Mouse (Mus musculus): Measurements from ENCODE around the gene Chmp6. TPM values are rescaled to one million over a fixed set of nuclear protein-coding genes. Genes with fewer than 3 reads are reported as not detected.

Chmp6 gene
- polyA plus RNA-seq, 1 experiment from 2014 or later, result 54.7 TPM

DNA sequence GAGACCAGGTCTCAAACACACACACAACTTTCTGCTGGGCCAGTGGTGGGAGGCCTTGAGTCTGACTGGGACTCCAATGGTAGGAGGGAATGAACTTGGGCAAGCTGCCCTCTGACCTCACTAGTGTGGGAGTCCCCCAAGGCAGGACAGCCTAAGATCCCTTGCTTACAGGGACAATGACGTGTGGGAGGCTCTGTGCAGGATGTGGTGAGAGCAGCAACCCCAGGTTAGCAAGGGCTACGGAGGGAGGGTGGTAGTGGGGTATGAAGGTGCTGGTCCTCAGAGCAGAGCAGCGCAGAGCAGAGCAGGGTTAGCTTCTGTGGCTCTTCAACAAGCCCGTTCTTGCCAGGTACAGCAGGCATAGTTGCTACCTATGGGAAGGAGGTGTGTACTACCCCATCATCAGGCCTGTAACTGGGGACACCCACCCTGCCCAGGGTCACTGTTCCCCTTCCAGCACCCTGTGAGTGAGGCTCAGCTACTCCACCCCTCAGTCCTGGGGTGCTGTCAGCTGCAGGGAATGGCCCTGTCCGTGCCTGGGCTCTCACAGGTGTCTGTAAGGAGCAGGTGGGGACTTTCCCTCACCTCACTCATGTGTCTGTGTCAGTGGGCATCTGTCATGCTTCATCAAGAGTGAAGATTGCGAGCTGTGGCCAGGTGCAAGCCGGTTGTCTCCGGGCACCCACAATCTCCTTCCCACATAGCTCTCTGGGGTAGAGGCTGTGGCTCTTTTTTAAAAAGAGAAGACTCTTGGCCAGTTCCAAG lies 20.8 kb downstream of the Chmp6 start:
- POLR2A ChIA-PET, result interaction anchor here (0.6 to 1.0 kb wide), 3 partner anchors 14 to 153 kb away, joined by 4 to 5 read pairs (median 5); no protein-coding TSS in a partner anchor
- DNase-seq (ENCODE audit: low read depth, low spot score) (no peak), ATAC-seq (no peak)
- no peak for TF ChIP-seq CTCF (IDR thresholded peaks at IDR 0.05)
- CTCF ChIA-PET, result interaction anchor here (0.9 to 1.9 kb wide), 7 partner anchors 8 to 68 kb away, joined by 3 to 6 read pairs (median 3); no protein-coding TSS in a partner anchor
- no peaks in the 10 kb centered on the region for H3K27me3 ChIP-seq
- in situ Hi-C loops (cut with MboI; ENCODE audit: low pct_unique_long_range_greater_than_20kb), result no loop called here

DNA sequence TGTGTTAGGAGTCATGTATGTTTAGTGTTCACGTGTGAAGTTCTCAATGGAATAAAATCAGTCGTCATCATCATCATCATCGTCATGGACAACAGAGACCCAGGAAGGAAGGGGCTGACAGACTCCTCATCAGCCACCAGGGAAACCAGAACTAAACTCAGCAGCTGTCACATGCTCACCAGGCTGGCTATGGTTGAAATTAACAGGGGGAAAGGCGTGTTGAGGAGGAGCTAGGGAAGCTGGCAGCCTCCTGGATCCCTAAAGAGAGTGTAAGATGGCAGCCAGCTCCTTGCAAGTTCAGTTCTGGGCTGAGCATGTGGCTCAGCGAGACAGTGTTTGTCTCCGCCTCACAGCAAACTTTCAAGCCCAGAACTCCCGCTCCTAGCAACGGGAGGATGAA lies 21.5 kb downstream of the Chmp6 start:
- DNase-seq (ENCODE audit: low read depth, low spot score) (no peak), ATAC-seq (no peak)
- ChIA-PET CTCF (interaction anchor here (0.6 to 1.9 kb wide), 6 partner anchors 9 to 67 kb away, joined by 3 to 6 read pairs (median 3); no protein-coding TSS in a partner anchor), POLR2A (no interaction called here)
- in situ Hi-C loops (cut with MboI; ENCODE audit: low pct_unique_long_range_greater_than_20kb), result no loop called here
- no peak for TF ChIP-seq CTCF (IDR thresholded peaks at IDR 0.05)
- no peaks in the 10 kb centered on the region for H3K27me3 ChIP-seq

DNA sequence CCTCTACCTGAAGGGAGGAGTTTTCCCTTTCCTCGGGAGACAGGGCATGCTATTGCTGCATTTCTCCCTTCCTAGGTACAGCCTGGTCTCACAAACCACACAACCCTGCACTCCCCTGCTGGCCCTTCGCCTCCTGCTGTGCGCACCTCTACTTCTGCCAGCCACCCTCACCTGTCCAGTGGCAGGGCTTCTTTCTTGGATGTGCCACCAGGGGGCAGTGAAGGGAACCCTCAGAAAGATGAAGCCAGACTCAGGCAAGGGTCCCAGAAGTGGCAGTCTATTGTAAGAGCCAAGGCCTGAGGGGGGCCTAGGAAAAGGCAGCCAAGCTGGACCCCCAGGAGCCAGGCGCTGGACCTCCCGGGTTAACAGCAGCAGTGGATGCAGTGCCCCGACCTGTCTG lies 22.2 kb downstream of the Chmp6 start:
- POLR2A ChIA-PET, result no interaction called here

DNA sequence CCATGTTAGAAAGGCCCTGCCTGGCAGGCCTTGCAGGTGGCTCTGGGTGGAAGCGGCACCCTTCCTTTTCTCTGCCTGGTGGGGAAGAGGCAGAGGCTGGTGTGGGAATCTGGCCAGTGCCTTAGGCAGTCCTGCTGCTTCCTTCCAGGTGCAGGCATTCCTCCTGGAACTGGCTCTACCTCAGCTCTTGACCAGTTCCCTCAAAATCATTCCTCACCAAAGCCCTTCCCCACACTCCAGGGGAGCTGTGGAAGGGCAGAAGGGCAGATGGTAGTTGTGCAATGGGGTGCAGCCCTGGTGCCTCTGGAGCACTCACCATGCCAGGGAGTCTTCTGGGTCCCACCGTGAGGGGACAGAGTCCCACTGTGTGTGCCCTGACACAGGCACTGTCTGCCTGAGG lies 23.2 kb downstream of the Chmp6 start:
- no peak for DNase-seq (ENCODE audit: low read depth, low spot score)
- ChIA-PET CTCF (interaction anchor here (1.0 to 2.8 kb wide), 3 partner anchors 10 to 55 kb away, joined by 3 to 10 read pairs (median 5); no protein-coding TSS in a partner anchor), POLR2A (interaction anchor here (1.0 kb wide), 1 partner anchor 23 kb away, joined by 3 read pairs; the partner anchor contains the start of gene Chmp6)
- ATAC-seq, result no peak
- H3K27me3 ChIP-seq, result no peaks in the 10 kb centered on the region
- in situ Hi-C loops (cut with MboI; ENCODE audit: low pct_unique_long_range_greater_than_20kb), result no loop called here
- TF ChIP-seq CTCF (IDR thresholded peaks at IDR 0.05), result no peak

More for the DNA sequence above, 22.2 kb downstream of the Chmp6 start:
- CTCF ChIA-PET, result interaction anchor here (0.6 to 1.9 kb wide), 8 partner anchors 9 to 67 kb away, joined by 3 to 6 read pairs (median 3); no protein-coding TSS in a partner anchor
- H3K27me3 ChIP-seq, result no peaks in the 10 kb centered on the region
- in situ Hi-C loops (cut with MboI; ENCODE audit: low pct_unique_long_range_greater_than_20kb), result no loop called here
- DNase-seq (ENCODE audit: low read depth, low spot score), result no peak
- TF ChIP-seq CTCF (IDR thresholded peaks at IDR 0.05), result no peak
- ATAC-seq, result no peak

DNA sequence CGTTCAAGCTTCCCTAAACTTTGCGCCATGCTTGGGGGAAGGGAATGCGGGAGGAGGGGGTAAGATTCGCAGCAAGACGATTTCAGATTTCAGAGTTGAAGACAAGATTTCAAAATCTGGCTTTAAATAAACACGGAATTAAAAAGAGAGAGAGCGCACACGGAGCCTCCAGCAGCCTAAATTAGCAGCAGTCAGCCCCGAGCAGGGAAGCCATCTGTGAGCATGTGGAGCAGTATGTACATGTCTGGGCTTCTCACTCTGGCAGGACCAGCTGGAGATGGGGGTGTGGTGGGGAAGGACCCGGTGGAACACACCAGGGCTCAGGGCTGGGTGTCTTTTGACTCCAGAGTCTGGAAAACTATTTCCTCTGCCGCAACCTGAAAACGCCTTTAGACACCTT lies 24.0 kb downstream of the Chmp6 start:
- DNase-seq (ENCODE audit: low read depth, low spot score) (no peak), ATAC-seq (no peak)
- POLR2A ChIA-PET, result interaction anchor here (1.0 kb wide), 1 partner anchor 24 kb away, joined by 3 read pairs; the partner anchor contains the start of gene Chmp6
- in situ Hi-C loops (cut with MboI; ENCODE audit: low pct_unique_long_range_greater_than_20kb), result no loop called here
- CTCF ChIA-PET, result interaction anchor here (1.3 to 2.8 kb wide), 3 partner anchors 11 to 54 kb away, joined by 3 to 10 read pairs (median 5); no protein-coding TSS in a partner anchor
- H3K27me3 ChIP-seq, result no peaks in the 10 kb centered on the region
- TF ChIP-seq CTCF (IDR thresholded peaks at IDR 0.05), result no peak

DNA sequence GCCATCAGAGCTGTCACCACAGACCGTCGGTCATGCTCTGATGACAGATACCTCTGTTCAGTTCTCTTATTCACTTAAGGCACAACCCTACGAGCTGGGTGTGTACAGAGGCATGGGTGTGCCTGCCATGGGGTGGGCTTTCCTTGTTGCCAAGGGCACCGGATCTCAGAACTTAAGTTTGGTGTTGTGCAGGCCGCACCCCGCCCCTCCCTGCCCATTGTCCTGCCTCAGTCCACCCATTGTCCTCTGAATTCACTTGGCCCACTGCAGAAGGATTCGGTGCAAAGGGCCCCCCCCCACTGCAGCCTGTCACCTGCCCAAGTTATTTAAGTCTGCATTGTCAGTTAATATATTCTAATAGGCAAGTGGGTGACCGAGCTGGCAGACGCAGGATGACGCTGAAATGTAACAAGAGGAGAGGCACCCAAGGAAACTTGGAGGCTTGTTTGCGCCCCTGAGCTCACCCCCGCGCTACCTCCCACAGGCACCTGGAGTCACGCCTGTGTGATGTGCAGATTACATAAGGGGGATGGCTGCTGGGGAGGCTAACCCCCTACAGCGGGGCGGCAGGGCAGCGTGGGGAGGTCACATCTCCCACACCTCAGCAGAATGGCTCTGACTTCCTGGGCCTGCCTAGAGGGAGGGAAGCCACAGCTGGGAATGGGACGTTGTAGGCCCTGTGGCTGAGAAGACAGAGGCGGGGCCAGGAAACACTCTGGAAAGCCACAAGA lies 24.7 kb downstream of the Chmp6 start:
- no peaks in the 10 kb centered on the region for H3K27me3 ChIP-seq
- POLR2A ChIA-PET, result no interaction called here
- ATAC-seq (no peak), DNase-seq (ENCODE audit: low read depth, low spot score) (no peak)
- in situ Hi-C loops (cut with MboI; ENCODE audit: low pct_unique_long_range_greater_than_20kb), result no loop called here
- no peak for TF ChIP-seq CTCF (IDR thresholded peaks at IDR 0.05)
- CTCF ChIA-PET, result interaction anchor here (1.3 to 2.8 kb wide), 2 partner anchors 28 to 54 kb away, joined by 3 to 10 read pairs; no protein-coding TSS in a partner anchor

DNA sequence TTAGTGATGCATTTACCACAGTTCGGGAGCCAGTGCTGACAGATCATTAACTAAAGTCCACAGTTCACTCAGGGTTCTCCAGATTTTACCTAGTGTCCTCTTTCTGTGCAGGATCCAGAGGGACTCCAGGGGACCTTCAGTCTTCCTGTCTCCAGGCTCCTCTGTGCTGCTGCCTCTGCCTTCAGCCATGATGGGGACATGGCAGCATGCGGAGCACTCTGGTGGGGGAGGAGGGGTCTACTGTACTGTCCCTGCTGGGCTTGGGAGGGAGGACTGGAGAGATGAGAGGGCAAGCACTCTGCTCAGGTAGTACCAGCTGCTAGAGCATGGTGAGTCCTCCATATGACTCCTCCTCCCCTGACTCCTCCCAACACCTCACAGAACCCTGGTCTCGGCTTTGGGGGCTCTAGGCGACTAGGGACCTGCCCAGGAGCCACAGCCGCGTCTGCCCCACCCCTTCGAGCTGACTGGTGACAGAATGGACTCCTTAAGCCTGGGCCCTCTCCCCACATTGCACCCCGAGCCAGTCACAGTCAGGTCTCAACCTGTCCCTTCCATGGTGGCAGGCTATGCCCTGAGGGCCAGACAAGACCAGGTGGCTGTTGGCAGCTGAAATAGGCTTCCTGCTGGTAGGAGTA lies 26.0 kb downstream of the Chmp6 start:
- CTCF ChIA-PET, result no interaction called here

DNA sequence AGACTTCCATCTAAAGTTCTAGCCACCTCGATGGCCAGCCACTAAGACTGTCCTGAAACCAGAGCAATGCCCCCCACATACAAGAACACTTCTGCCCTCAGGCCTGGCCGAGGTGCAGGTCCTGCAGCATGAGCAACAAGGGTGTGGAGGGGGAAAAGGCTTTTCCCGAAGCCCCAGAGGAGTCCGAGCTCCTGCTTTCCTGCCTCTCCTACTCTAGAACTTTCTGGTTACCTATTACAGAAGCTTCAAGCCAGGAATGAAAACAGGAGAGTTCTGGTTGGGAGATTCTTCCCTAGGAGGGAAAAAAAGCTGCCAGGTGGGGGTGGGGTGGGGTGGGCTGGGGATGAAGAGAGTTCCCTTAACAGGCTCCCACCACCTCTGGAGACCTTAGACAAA lies 26.5 kb downstream of the Chmp6 start:
- no peaks in the 10 kb centered on the region for H3K27me3 ChIP-seq
- no peak for TF ChIP-seq CTCF (IDR thresholded peaks at IDR 0.05)
- DNase-seq (ENCODE audit: low read depth, low spot score), result no peak
- POLR2A ChIA-PET, result interaction anchor here (1.6 kb wide), 1 partner anchor 15 kb away, joined by 3 read pairs; no protein-coding TSS in a partner anchor
- CTCF ChIA-PET, result interaction anchor here (2.9 kb wide), 1 partner anchor 52 kb away, joined by 12 read pairs; no protein-coding TSS in a partner anchor
- in situ Hi-C loops (cut with MboI; ENCODE audit: low pct_unique_long_range_greater_than_20kb), result no loop called here
- no peak for ATAC-seq

More for the DNA sequence above, 26.0 kb downstream of the Chmp6 start:
- POLR2A ChIA-PET, result interaction anchor here (1.6 kb wide), 1 partner anchor 16 kb away, joined by 3 read pairs; no protein-coding TSS in a partner anchor
- no peak for ATAC-seq
- in situ Hi-C loops (cut with MboI; ENCODE audit: low pct_unique_long_range_greater_than_20kb), result no loop called here
- H3K27me3 ChIP-seq, result no peaks in the 10 kb centered on the region
- no peak for TF ChIP-seq CTCF (IDR thresholded peaks at IDR 0.05)
- no peak for DNase-seq (ENCODE audit: low read depth, low spot score)

DNA sequence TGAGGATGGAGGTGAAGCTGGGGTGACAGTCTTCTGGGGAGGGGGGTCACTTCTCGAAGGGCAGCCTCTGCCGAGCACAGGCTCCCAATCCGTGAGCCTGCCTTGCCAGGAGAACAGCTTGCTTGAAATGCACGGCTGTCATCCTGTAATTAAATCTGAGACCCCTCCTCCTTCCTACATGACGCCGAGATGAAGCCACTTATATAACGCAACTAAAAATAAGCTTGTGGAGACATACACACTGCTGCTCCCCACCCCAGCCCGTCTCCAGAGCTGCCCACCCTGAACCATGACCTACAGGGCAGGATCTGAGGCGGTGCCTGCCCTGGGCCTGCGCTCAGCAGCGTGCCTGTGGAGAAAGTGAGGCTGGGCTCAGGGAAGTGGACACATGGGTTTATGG lies 26.9 kb downstream of the Chmp6 start:
- TF ChIP-seq CTCF (IDR thresholded peaks at IDR 0.05), result no peak
- in situ Hi-C loops (cut with MboI; ENCODE audit: low pct_unique_long_range_greater_than_20kb), result no loop called here

DNA sequence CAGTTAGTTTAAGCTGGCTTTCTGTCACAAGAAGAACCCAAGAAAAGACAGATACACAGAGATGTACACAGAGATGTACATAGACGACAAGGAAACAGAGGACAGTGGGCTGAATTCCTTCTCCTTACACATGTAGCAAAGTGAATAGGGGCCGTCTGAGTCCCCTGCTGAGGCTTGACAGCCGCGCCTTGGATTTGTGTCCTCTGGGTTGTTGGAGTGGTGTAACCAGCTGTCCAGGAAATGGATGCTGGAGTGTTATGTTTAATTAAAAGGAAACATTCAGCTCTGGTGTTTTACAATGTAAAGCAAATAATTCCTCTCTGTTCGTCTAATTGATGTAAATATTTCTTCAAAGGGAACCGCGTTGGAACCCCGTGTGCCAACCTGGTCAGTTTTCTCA lies 28.6 kb downstream of the Chmp6 start:
- ChIA-PET CTCF (interaction anchor here (1.2 to 2.9 kb wide), 3 partner anchors 21 to 50 kb away, joined by 6 to 12 read pairs (median 6); no protein-coding TSS in a partner anchor), POLR2A (interaction anchor here (0.8 to 1.2 kb wide), 3 partner anchors 11 to 46 kb away, joined by 3 to 5 read pairs (median 3); no protein-coding TSS in a partner anchor)
- ATAC-seq (no peak), DNase-seq (ENCODE audit: low read depth, low spot score) (no peak)
- no peak for TF ChIP-seq CTCF (IDR thresholded peaks at IDR 0.05)
- in situ Hi-C loops (cut with MboI; ENCODE audit: low pct_unique_long_range_greater_than_20kb), result no loop called here
- H3K27me3 ChIP-seq, result no peaks in the 10 kb centered on the region

More for the DNA sequence above, 26.9 kb downstream of the Chmp6 start:
- ATAC-seq (no peak), DNase-seq (ENCODE audit: low read depth, low spot score) (no peak)
- ChIA-PET CTCF (interaction anchor here (2.2 to 2.9 kb wide), 2 partner anchors 19 to 52 kb away, joined by 6 to 12 read pairs; no protein-coding TSS in a partner anchor), POLR2A (interaction anchor here (1.6 kb wide), 1 partner anchor 15 kb away, joined by 3 read pairs; no protein-coding TSS in a partner anchor)
- no peaks in the 10 kb centered on the region for H3K27me3 ChIP-seq
